Mouse (Mus musculus) cortical plate, adult 2 months (tissue): ENCODE data around the gene Gm20532.

Experiments
- CTCF ChIP-seq: fragments of 200-500 bp; IDR thresholded peaks from 2 replicates; pipeline ENCODE4 v1.5.1; 2011; ENCODE audit warnings: mild to moderate bottlenecking, control low read depth, low read length; ENCODE audit not compliant: insufficient read depth; ENCODE audit errors: extremely low read depth
- POLR2A ChIP-seq: fragments of 200-500 bp; IDR thresholded peaks from 2 replicates; pipeline ENCODE4 v1.6.1; 2011; ENCODE audit warnings: mild to moderate bottlenecking, low read length, control low read depth; ENCODE audit not compliant: insufficient read depth; ENCODE audit errors: extremely low read depth

GRCm38 (mm10) chr2:26591416-26591815 lies 5.0 kb downstream of the Gm20532 start:
- TF ChIP-seq POLR2A (no peak), CTCF (no peak)
